Mouse (Mus musculus) stomach, embryonic 14.5 days (tissue): Measurements from ENCODE around the gene Slc15a1. TPM values are rescaled to one million over a fixed set of nuclear protein-coding genes. Genes with fewer than 3 reads are reported as not detected.
A peak's percentile ranks its signal among the peaks of the same experiment; 100 is the strongest.

ENCODE experiments used
- ATAC-seq: fragments of 200-750 bp; cut with Nextera tagmentation; 2 replicates; pipeline ENCODE4 v1.8.0; 2017; ENCODE audit warnings: low read depth, moderate TSS enrichment; ENCODE audit not compliant: insufficient number of reproducible peaks, insufficient read depth, low FRiP score
- H3K27ac ChIP-seq: fragments of 300-500 bp; sonication (generic); 2 replicates; pipeline ENCODE4 v1.5.1; 2014; ENCODE audit warnings: mild to moderate bottlenecking, low read length, moderate library complexity, mixed read lengths
- H3K27me3 ChIP-seq: fragments of 300-500 bp; sonication (generic); 2 replicates; pipeline ENCODE4 v1.6.1; 2014; ENCODE audit warnings: low read length, control low read depth, mixed read lengths; ENCODE audit not compliant: control insufficient read depth, insufficient read depth
- H3K36me3 ChIP-seq: fragments of 300-500 bp; sonication (generic); 2 replicates; pipeline ENCODE4 v1.6.1; 2014; ENCODE audit warnings: mild to moderate bottlenecking, control low read depth, low read length, moderate library complexity, mixed read lengths; ENCODE audit not compliant: control insufficient read depth, insufficient read depth
- H3K4me1 ChIP-seq: fragments of 300-500 bp; sonication (generic); 2 replicates; pipeline ENCODE4 v1.6.1; 2014; ENCODE audit warnings: low read length, control low read depth, mixed read lengths; ENCODE audit not compliant: control insufficient read depth, insufficient read depth
- H3K4me2 ChIP-seq: fragments of 300-500 bp; sonication (generic); replicated peaks from 2 replicates; pipeline ENCODE4 v1.6.1; 2014; ENCODE audit warnings: low read depth, low read length, control low read depth
- H3K4me3 ChIP-seq: fragments of 300-500 bp; sonication (generic); 2 replicates; pipeline ENCODE4 v1.5.1; 2014; ENCODE audit warnings: low read depth, low read length, control low read depth
- H3K9ac ChIP-seq: fragments of 300-500 bp; sonication (generic); replicated peaks from 2 replicates; pipeline ENCODE4 v1.6.1; 2014; ENCODE audit warnings: low read depth, mild to moderate bottlenecking, control low read depth, low read length, moderate library complexity, mixed read lengths
- H3K9me3 ChIP-seq: fragments of 300-500 bp; sonication (generic); 2 replicates; pipeline ENCODE4 v1.6.1; 2016; ENCODE audit warnings: low read depth, low read length, control low read depth; ENCODE audit not compliant: control insufficient read depth
- WGBS: fragments of 180-500 bp; shearing (Covaris S2); extraction: QIAGEN DNeasy Blood & Tissue Kit; methylation state at CpG from one replicate; pipeline ENCODE4 v1.1.7; 2014; 5-methylcytosine and 5-hydroxymethylcytosine counted together
- polyA plus RNA-seq: library from polyadenylated mRNA; unstranded; fragments of >200 nt; fragmentation: Nextera tagmentation; extraction: Ambion mirVana; gene quantifications from 2 replicates; pipeline ENCODE4 v1.2.1, GENCODE M21; 2014

Gene Slc15a1
- polyA plus RNA-seq, 1 experiment from 2014 or later, result not detected

- Histone ChIP-seq H3K4me2 (no peak overlapping the region), H3K27ac (no peak overlapping the region), H3K9me3 (peaks cover 4% of the 10 kb centered on the region; the same call in 1 of the 2 replicates), H3K4me3 (no peak overlapping the region), H3K9ac (no peak overlapping the region), H3K27me3 (no peaks in the 10 kb centered on the region), H3K36me3 (no peaks in the 10 kb centered on the region), H3K4me1 (no peaks in the 10 kb centered on the region)
- ATAC-seq, result no peak
- 84% methylated on average over 3 of the region's 3 CpGs for WGBS
Observed at GRCm38 (mm10) chr14:121534501-121534900, 29.4 kb upstream of the Slc15a1 start.

- no peak overlapping the region for H3K27ac ChIP-seq
- H3K4me2 ChIP-seq, result no peak overlapping the region
- H3K36me3 ChIP-seq, result no peaks in the 10 kb centered on the region
- H3K4me3 ChIP-seq, result no peak overlapping the region
- no peaks in the 10 kb centered on the region for H3K9me3 ChIP-seq
- no peaks in the 10 kb centered on the region for H3K27me3 ChIP-seq
- no peak overlapping the region for H3K9ac ChIP-seq
- no peak for ATAC-seq
- H3K4me1 ChIP-seq, result no peaks in the 10 kb centered on the region
- WGBS, result 89% methylated on average over 9 of the region's 9 CpGs
Observed at GRCm38 (mm10) chr14:121530853-121531252, 25.8 kb upstream of the Slc15a1 start.

GRCm38 (mm10) chr14:121527883-121528282 is 22.8 kb upstream of the Slc15a1 start:
- Histone ChIP-seq H3K36me3 (no peaks in the 10 kb centered on the region), H3K4me1 (no peaks in the 10 kb centered on the region), H3K9me3 (no peaks in the 10 kb centered on the region), H3K4me2 (no peak overlapping the region), H3K27ac (no peak overlapping the region), H3K9ac (no peak overlapping the region), H3K27me3 (no peaks in the 10 kb centered on the region), H3K4me3 (no peak overlapping the region)
- WGBS, result 82% methylated on average over 3 of the region's 3 CpGs
- no peak for ATAC-seq

DNA sequence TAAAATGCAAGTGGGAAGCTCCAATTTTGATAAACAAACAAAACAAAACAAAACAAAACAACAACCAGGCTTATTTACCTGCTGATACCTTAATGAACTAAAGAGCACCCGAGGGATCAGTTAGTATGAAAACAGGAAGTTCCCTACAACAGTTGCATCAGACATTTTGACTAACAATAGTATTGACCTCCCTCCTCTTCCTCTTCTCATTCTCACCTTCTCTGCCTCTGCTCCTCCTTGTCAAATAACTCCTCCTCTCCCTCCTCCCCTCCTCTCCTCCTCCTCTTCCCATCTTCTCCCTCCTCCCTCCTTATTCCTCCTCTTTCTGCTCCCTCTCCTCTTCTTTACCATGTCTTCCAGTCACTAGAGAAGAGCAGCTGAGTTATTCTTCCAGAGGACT is 22.1 kb upstream of the Slc15a1 start:
- Histone ChIP-seq H3K27ac (no peak overlapping the region), H3K36me3 (no peaks in the 10 kb centered on the region), H3K27me3 (no peaks in the 10 kb centered on the region), H3K4me3 (no peak overlapping the region), H3K9me3 (no peaks in the 10 kb centered on the region), H3K4me1 (no peaks in the 10 kb centered on the region), H3K9ac (no peak overlapping the region), H3K4me2 (no peak overlapping the region)
- WGBS, result 67% methylated on average over 1 of the region's 1 CpGs
- ATAC-seq, result no peak

DNA sequence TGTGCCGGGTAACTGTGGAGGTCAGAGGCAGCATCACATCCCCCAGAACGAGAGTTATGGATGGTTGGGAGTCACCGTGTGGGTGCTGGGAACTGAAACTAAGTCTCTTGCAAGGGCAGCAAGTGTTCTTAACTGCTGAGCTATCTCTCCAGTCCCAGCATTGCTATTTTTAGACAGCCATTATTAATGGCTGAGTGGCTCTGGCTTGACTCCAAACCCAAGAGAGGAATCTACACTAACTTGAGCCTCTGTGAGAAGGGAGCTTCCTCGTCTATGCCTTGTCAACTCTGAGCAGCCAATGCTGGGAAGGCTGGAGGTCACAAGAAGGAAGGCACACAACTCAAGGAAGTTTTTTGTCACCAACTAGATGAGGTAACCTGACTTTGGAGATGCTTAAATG is 16.7 kb upstream of the Slc15a1 start:
- 58% methylated on average over 4 of the region's 4 CpGs for WGBS
- H3K27me3 ChIP-seq, result no peaks in the 10 kb centered on the region
- H3K9me3 ChIP-seq, result no peaks in the 10 kb centered on the region
- no peak overlapping the region for H3K4me3 ChIP-seq
- no peak overlapping the region for H3K9ac ChIP-seq
- H3K27ac ChIP-seq, result no peak overlapping the region
- ATAC-seq, result no peak
- no peaks in the 10 kb centered on the region for H3K36me3 ChIP-seq
- H3K4me1 ChIP-seq, result no peaks in the 10 kb centered on the region
- no peak overlapping the region for H3K4me2 ChIP-seq

GRCm38 (mm10) chr14:121516881-121517280 is 11.8 kb upstream of the Slc15a1 start:
- no peak overlapping the region for H3K4me2 ChIP-seq
- WGBS, result 81% methylated on average over 5 of the region's 5 CpGs
- no peaks in the 10 kb centered on the region for H3K36me3 ChIP-seq
- H3K9ac ChIP-seq, result no peak overlapping the region
- no peaks in the 10 kb centered on the region for H3K9me3 ChIP-seq
- no peak overlapping the region for H3K4me3 ChIP-seq
- H3K27me3 ChIP-seq, result no peaks in the 10 kb centered on the region
- no peaks in the 10 kb centered on the region for H3K4me1 ChIP-seq
- no peak for ATAC-seq
- no peak overlapping the region for H3K27ac ChIP-seq

- Histone ChIP-seq H3K9me3 (no peaks in the 10 kb centered on the region; the same call in 1 of the 2 replicates), H3K9ac (no peak overlapping the region), H3K27ac (no peak overlapping the region), H3K4me1 (no peaks in the 10 kb centered on the region), H3K27me3 (peaks cover 3% of the 10 kb centered on the region; the same call in 1 of the 2 replicates), H3K4me3 (no peak overlapping the region), H3K36me3 (no peaks in the 10 kb centered on the region), H3K4me2 (no peak overlapping the region)
- no peak for ATAC-seq
- WGBS, result 51% methylated on average over 2 of the region's 2 CpGs
Observed at GRCm38 (mm10) chr14:121508929-121509328, 3.9 kb upstream of the Slc15a1 start.

GRCm38 (mm10) chr14:121506336-121506735 is 1.3 kb upstream of the Slc15a1 start:
- H3K27ac ChIP-seq, result no peak overlapping the region
- WGBS, result 18% methylated on average over 6 of the region's 6 CpGs
- no peaks in the 10 kb centered on the region; the same call in 1 of the 2 replicates for H3K9me3 ChIP-seq
- H3K4me3 ChIP-seq, result no peak overlapping the region
- peaks cover 3% of the 10 kb centered on the region; the same call in 1 of the 2 replicates for H3K27me3 ChIP-seq
- H3K4me2 ChIP-seq, result no peak overlapping the region
- no peaks in the 10 kb centered on the region for H3K4me1 ChIP-seq
- H3K9ac ChIP-seq, result no peak overlapping the region
- H3K36me3 ChIP-seq, result no peaks in the 10 kb centered on the region
- 0 out of 2 replicates have a peak, but pooled peaks have one; percentile 46 for ATAC-seq

DNA sequence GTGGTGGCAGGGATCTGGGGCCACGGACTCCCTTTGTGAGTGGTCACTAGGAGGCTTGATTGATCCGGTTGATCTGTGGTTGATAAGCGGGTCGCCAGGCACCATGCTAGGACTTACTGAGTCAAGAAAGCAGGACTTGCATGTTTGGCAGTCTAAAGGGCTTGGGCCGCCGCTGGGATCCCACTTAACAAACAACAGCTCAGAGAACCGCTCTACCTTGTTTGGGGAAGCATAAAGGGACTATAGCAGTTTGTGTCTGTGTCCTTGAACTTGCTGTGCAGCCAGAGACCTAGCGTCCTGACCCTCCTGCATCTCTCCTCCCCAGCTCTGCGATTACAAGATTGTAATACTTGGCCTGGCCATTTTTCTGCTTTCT is 421 bp upstream of the Slc15a1 start:
- 40% methylated on average over 9 of the region's 9 CpGs for WGBS
- H3K27me3 ChIP-seq, result peaks cover 3% of the 10 kb centered on the region; the same call in 1 of the 2 replicates
- peak overlapping the region; percentile 32 for H3K4me2 ChIP-seq
- ATAC-seq, result no peak
- no peak overlapping the region for H3K9ac ChIP-seq
- no peaks in the 10 kb centered on the region for H3K36me3 ChIP-seq
- no peak overlapping the region for H3K4me3 ChIP-seq
- H3K27ac ChIP-seq, result no peak overlapping the region
- H3K4me1 ChIP-seq, result no peaks in the 10 kb centered on the region
- H3K9me3 ChIP-seq, result no peaks in the 10 kb centered on the region
